Mouse (Mus musculus) cerebellum, adult 2 months (tissue): Measurements from ENCODE around the gene Dok5.

Source experiments
- CTCF ChIP-seq: fragments of 200-500 bp; IDR thresholded peaks from 2 replicates; pipeline ENCODE4 v1.5.1; 2011; ENCODE audit warnings: low read depth, mild to moderate bottlenecking, control low read depth, low read length, moderate library complexity, borderline replicate concordance; ENCODE audit not compliant: insufficient read depth
- POLR2A ChIP-seq: fragments of 200-500 bp; IDR thresholded peaks from 2 replicates; pipeline ENCODE4 v1.6.1; 2011; ENCODE audit warnings: low read length, control low read depth, borderline replicate concordance; ENCODE audit not compliant: insufficient read depth

GRCm38 (mm10) chr2:170725796-170726195 lies 5.8 kb upstream of the Dok5 start:
- TF ChIP-seq CTCF = no peak
- no peak for TF ChIP-seq POLR2A
